Mouse (Mus musculus): Measurements from ENCODE around the gene Aste1.

DNA sequence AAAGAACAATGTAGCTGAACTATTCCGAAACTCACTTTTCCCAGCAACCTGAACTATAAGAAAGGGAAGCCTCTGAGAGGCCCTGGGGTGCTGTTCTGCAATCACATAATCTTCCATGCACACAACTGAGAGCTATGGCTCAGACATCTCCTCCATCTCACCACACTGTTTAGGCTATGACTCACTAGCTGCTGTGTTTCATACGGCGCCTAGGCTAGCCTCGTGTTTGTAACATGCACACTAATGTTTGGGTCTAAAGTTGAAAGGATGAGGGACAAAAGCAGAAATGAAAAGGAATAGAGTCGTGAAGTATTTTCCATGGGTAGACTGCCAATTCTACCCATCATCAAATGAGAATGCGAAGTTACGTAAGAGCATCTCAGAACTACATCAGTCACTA, 66.3 kb downstream of the Aste1 start:
- no peak for TF ChIP-seq CTCF (IDR thresholded peaks at IDR 0.05; ENCODE audit: low read depth)
- no peak for TF ChIP-seq EP300 (IDR thresholded peaks at IDR 0.05; ENCODE audit: low read depth)
